8 mouse cellular contexts compared by ENCODE assay signal in genomic region chr11:101479171-101479635, GRCm38 (mm10). TPM values are rescaled to one million over a fixed set of nuclear protein-coding genes. Genes with fewer than 3 reads are reported as not detected.
DNase-seq lines count a peak whose midpoint lies in the region; ATAC-seq and TF ChIP-seq lines count a peak whose summit lies in the region.

No protein-coding gene starts in this region.

- H3K36me3 ChIP-seq in lung, postnatal 0 days (ENCODE audit: insufficient read depth, low read length), result no peaks in the 10 kb centered on the region
- H3K36me3 ChIP-seq in forebrain, embryonic 10.5 days (replicated peaks), result no peaks in the 10 kb centered on the region
- no peaks in the 10 kb centered on the region for H3K36me3 ChIP-seq in limb, embryonic 12.5 days
- H3K36me3 ChIP-seq in small intestine, adult 2 months (ENCODE audit: control insufficient read depth, insufficient read depth, low read length), result no peaks in the 10 kb centered on the region

- H3K27me3 ChIP-seq in lung, postnatal 0 days (replicated peaks; ENCODE audit: insufficient read depth, low read length), result no peaks in the 10 kb centered on the region
- no peaks in the 10 kb centered on the region for H3K27me3 ChIP-seq in forebrain, embryonic 10.5 days (ENCODE audit: poor library complexity, severe bottlenecking)
- peaks cover 6% of the 10 kb centered on the region; the same call in 1 of the 2 replicates for H3K27me3 ChIP-seq in limb, embryonic 12.5 days
- H3K27me3 ChIP-seq in small intestine, adult 2 months (ENCODE audit: control insufficient read depth, insufficient read depth, low read length), result no peaks in the 10 kb centered on the region

- 7% methylated on average over 18 of the region's 18 CpGs for WGBS in lung, postnatal 0 days
- 21% methylated on average over 18 of the region's 18 CpGs for WGBS in lung, adult 2 months
- WGBS in forebrain, embryonic 10.5 days, result 4% methylated on average over 18 of the region's 18 CpGs
- 14% methylated on average over 18 of the region's 18 CpGs for WGBS in limb, embryonic 12.5 days
- WGBS in small intestine, adult 2 months, result 13% methylated on average over 18 of the region's 18 CpGs

- no peak for TF ChIP-seq CTCF in lung, postnatal 0 days (IDR thresholded peaks at IDR 0.05)
- TF ChIP-seq CTCF in lung, adult 2 months (IDR thresholded peaks at IDR 0.05; ENCODE audit: insufficient read depth, low read length), result no peak
- no peak for TF ChIP-seq CTCF in small intestine, adult 2 months (IDR thresholded peaks at IDR 0.05; ENCODE audit: extremely low read depth, insufficient read length, insufficient replicate concordance, low read depth, low read length)

- TF ChIP-seq POLR2A in lung, adult 2 months (IDR thresholded peaks at IDR 0.05; ENCODE audit: borderline replicate concordance, extremely low read depth, low read depth, low read length), result no peak
- no peak for TF ChIP-seq POLR2A in small intestine, adult 2 months (IDR thresholded peaks at IDR 0.05; ENCODE audit: low read depth, low read length)

- H3K9me3 ChIP-seq in lung, postnatal 0 days (ENCODE audit: low read length), result no peaks in the 10 kb centered on the region
- H3K9me3 ChIP-seq in forebrain, embryonic 10.5 days, result no peaks in the 10 kb centered on the region
- H3K9me3 ChIP-seq in limb, embryonic 12.5 days, result no peaks in the 10 kb centered on the region

- no peak overlapping the region for H3K4me3 ChIP-seq in lung, postnatal 0 days (ENCODE audit: low read depth, low read length)
- no peak overlapping the region for H3K4me3 ChIP-seq in lung, adult 2 months (replicated peaks; ENCODE audit: extremely low read depth, low read depth, low read length)
- peak overlapping the region; percentile 41 for H3K4me3 ChIP-seq in forebrain, embryonic 10.5 days
- H3K4me3 ChIP-seq in limb, embryonic 12.5 days (replicated peaks), result no peak overlapping the region
- peak overlapping the region; percentile 36 for H3K4me3 ChIP-seq in small intestine, adult 2 months (ENCODE audit: low read depth, low read length)

- H3K4me2 ChIP-seq in lung, postnatal 0 days (replicated peaks; ENCODE audit: low read depth, low read length), result peak overlapping the region; percentile 36; the same call in 1 of the 2 replicates
- peak overlapping the region; percentile 39 for H3K4me2 ChIP-seq in limb, embryonic 12.5 days

- no peak for DNase-seq in lung, postnatal 0 days (ENCODE audit: low spot score)
- no peak for DNase-seq in lung, adult 2 months
- peak; percentile 65 for DNase-seq in forebrain, embryonic 10.5 days (ENCODE audit: extremely low spot score, low spot score)
- no peak for DNase-seq in right cerebral cortex, adult 2 months (ENCODE audit: low spot score in 2 of 2)
- DNase-seq in adrenal gland, adult (ENCODE audit: inconsistent age in 2 of 2, low spot score in 1 of 2), result no peak

- ATAC-seq in lung, postnatal 0 days, result no peak
- ATAC-seq in limb, embryonic 12.5 days (ENCODE audit: insufficient number of reproducible peaks, insufficient read depth, low FRiP score, low TSS enrichment, low read depth), result no peak
- ATAC-seq in cerebellum, adult (ENCODE audit: insufficient number of reproducible peaks, low FRiP score, low TSS enrichment), result no peak

- H3K9ac ChIP-seq in lung, postnatal 0 days (replicated peaks; ENCODE audit: low read depth), result no peak overlapping the region
- 0 out of 2 replicates have a peak overlapping the region, but pooled peaks have one; percentile 2 for H3K9ac ChIP-seq in limb, embryonic 12.5 days (replicated peaks)

- H3K27ac ChIP-seq in lung, postnatal 0 days (ENCODE audit: low read length), result no peak overlapping the region
- H3K27ac ChIP-seq in forebrain, embryonic 10.5 days, result peak overlapping the region; percentile 85
- H3K27ac ChIP-seq in limb, embryonic 12.5 days, result peak overlapping the region; percentile 29; the same call in 1 of the 2 replicates
- H3K27ac ChIP-seq in small intestine, adult 2 months (ENCODE audit: insufficient read depth, low read depth, low read length), result no peak overlapping the region

- no peaks in the 10 kb centered on the region for H3K4me1 ChIP-seq in lung, postnatal 0 days (ENCODE audit: insufficient read depth, low read depth, low read length)
- H3K4me1 ChIP-seq in lung, adult 2 months (ENCODE audit: control insufficient read depth, insufficient read depth, low read length), result peaks cover 5% of the 10 kb centered on the region
- peaks cover 50% of the 10 kb centered on the region for H3K4me1 ChIP-seq in forebrain, embryonic 10.5 days
- peaks cover 9% of the 10 kb centered on the region; the same call in 1 of the 2 replicates for H3K4me1 ChIP-seq in limb, embryonic 12.5 days (replicated peaks)
- peaks cover 28% of the 10 kb centered on the region for H3K4me1 ChIP-seq in small intestine, adult 2 months (ENCODE audit: control insufficient read depth, insufficient read depth, insufficient read length, low read length)

- TF ChIP-seq EP300 in lung, postnatal 0 days (IDR thresholded peaks at IDR 0.05), result no peak

RNA-seq across cellular contexts. Expression of gene Vat1, which starts 13.2 kb away (rescaled TPM):
- polyA plus RNA-seq in lung, postnatal 0 days (2015; fragmentation: Nextera tagmentation; extraction: Ambion mirVana), result 76.4 and 88.1 TPM in 2 replicates
- 224 and 235 TPM in 2 replicates for polyA plus RNA-seq in lung, adult 2 months (2012; rRNA removed)
- 24.9 and 28.5 TPM in 2 replicates for polyA plus RNA-seq in forebrain, embryonic 10.5 days (2016; fragmentation: Nextera tagmentation; extraction: Ambion mirVana)
- polyA plus RNA-seq in limb, embryonic 12.5 days (2016; fragmentation: Nextera tagmentation; extraction: Ambion mirVana), result 23.2 and 26.7 TPM in 2 replicates
- 92.5 and 272 TPM in 2 replicates for polyA plus RNA-seq in small intestine, adult 2 months (2012; rRNA removed)

RNA-seq across cellular contexts. Expression of gene Rnd2, which starts 14.4 kb away (rescaled TPM):
- 7.5 and 9.4 TPM in 2 replicates for polyA plus RNA-seq in lung, postnatal 0 days (2015; fragmentation: Nextera tagmentation; extraction: Ambion mirVana)
- 14.8 and 17.7 TPM in 2 replicates for polyA plus RNA-seq in lung, adult 2 months (2012; rRNA removed)
- polyA plus RNA-seq in forebrain, embryonic 10.5 days (2016; fragmentation: Nextera tagmentation; extraction: Ambion mirVana), result 28.1 and 36.9 TPM in 2 replicates
- polyA plus RNA-seq in limb, embryonic 12.5 days (2016; fragmentation: Nextera tagmentation; extraction: Ambion mirVana), result 9.7 and 10.2 TPM in 2 replicates
- polyA plus RNA-seq in small intestine, adult 2 months (2012; rRNA removed), result 18.5 and 28.1 TPM in 2 replicates

RNA-seq across cellular contexts. Expression of gene Ifi35, which starts 31.0 kb away (rescaled TPM):
- 48.1 and 50.6 TPM in 2 replicates for polyA plus RNA-seq in lung, postnatal 0 days (2015; fragmentation: Nextera tagmentation; extraction: Ambion mirVana)
- 57.9 and 76.4 TPM in 2 replicates for polyA plus RNA-seq in lung, adult 2 months (2012; rRNA removed)
- polyA plus RNA-seq in forebrain, embryonic 10.5 days (2016; fragmentation: Nextera tagmentation; extraction: Ambion mirVana), result 3.3 and 3.4 TPM in 2 replicates
- 6.3 and 6.6 TPM in 2 replicates for polyA plus RNA-seq in limb, embryonic 12.5 days (2016; fragmentation: Nextera tagmentation; extraction: Ambion mirVana)
- 44.3 and 123 TPM in 2 replicates for polyA plus RNA-seq in small intestine, adult 2 months (2012; rRNA removed)

RNA-seq across cellular contexts. Expression of gene Rpl27, which starts 37.1 kb away (rescaled TPM):
- polyA plus RNA-seq in lung, postnatal 0 days (2015; fragmentation: Nextera tagmentation; extraction: Ambion mirVana), result 221 and 251 TPM in 2 replicates
- 221 and 297 TPM in 2 replicates for polyA plus RNA-seq in lung, adult 2 months (2012; rRNA removed)
- 499 and 505 TPM in 2 replicates for polyA plus RNA-seq in forebrain, embryonic 10.5 days (2016; fragmentation: Nextera tagmentation; extraction: Ambion mirVana)
- polyA plus RNA-seq in limb, embryonic 12.5 days (2016; fragmentation: Nextera tagmentation; extraction: Ambion mirVana), result 382 and 394 TPM in 2 replicates
- 178 and 244 TPM in 2 replicates for polyA plus RNA-seq in small intestine, adult 2 months (2012; rRNA removed)

RNA-seq across cellular contexts. Expression of gene Ptges3l, which starts 54.1 kb away (rescaled TPM):
- polyA plus RNA-seq in lung, postnatal 0 days (2015; fragmentation: Nextera tagmentation; extraction: Ambion mirVana), result 6.5 and 7.3 TPM in 2 replicates
- polyA plus RNA-seq in lung, adult 2 months (2012; rRNA removed), result 1.7 and 5.3 TPM in 2 replicates
- 2.3 and 3.8 TPM in 2 replicates for polyA plus RNA-seq in forebrain, embryonic 10.5 days (2016; fragmentation: Nextera tagmentation; extraction: Ambion mirVana)
- 7.8 and 9.4 TPM in 2 replicates for polyA plus RNA-seq in limb, embryonic 12.5 days (2016; fragmentation: Nextera tagmentation; extraction: Ambion mirVana)
- 0.51 and 0.89 TPM in 2 replicates for polyA plus RNA-seq in small intestine, adult 2 months (2012; rRNA removed)

Comparison
In these comparisons a context has a peak if more than half of its experiments do, and no peak if none do; other contexts are left out.
1. H3K27ac ChIP-seq: peak in forebrain, embryonic 10.5 days (single experiment) and limb, embryonic 12.5 days (single experiment); none in lung, postnatal 0 days (single experiment) and small intestine, adult 2 months (single experiment).
2. H3K4me3 ChIP-seq: peak in forebrain, embryonic 10.5 days (single experiment) and small intestine, adult 2 months (single experiment); none in lung, postnatal 0 days (single experiment), lung, adult 2 months (single experiment) and limb, embryonic 12.5 days (single experiment).